Mouse (Mus musculus) liver, embryonic 11.5 days (tissue): Measurements from ENCODE around the gene Fyb2. TPM values are rescaled to one million over a fixed set of nuclear protein-coding genes. Genes with fewer than 3 reads are reported as not detected.

Experiments
- ATAC-seq: fragments of 200-750 bp; cut with Nextera tagmentation; replicated peaks from 2 replicates; pipeline ENCODE4 v1.8.0; 2017; ENCODE audit warnings: moderate number of reproducible peaks, mild to moderate bottlenecking, moderate TSS enrichment, moderate library complexity; ENCODE audit not compliant: low FRiP score
- DNase-seq: peaks from one replicate; pipeline ENCODE4 v3.0.0-alpha.2; 2017; ENCODE audit warnings: low spot score
- H3K27ac ChIP-seq: fragments of 300-500 bp; sonication (generic); 2 replicates; pipeline ENCODE4 v1.5.1; 2014; ENCODE audit warnings: mild to moderate bottlenecking, low read depth, low read length, control low read depth
- H3K27me3 ChIP-seq: fragments of 300-500 bp; sonication (generic); replicated peaks from 2 replicates; pipeline ENCODE4 v1.6.1; 2014; ENCODE audit warnings: low read length, mixed read lengths; ENCODE audit not compliant: control insufficient read depth, insufficient read depth
- H3K36me3 ChIP-seq: fragments of 300-500 bp; sonication (generic); 2 replicates; pipeline ENCODE4 v1.6.1; 2014; ENCODE audit warnings: mild to moderate bottlenecking, low read length, moderate library complexity, mixed read lengths; ENCODE audit not compliant: control insufficient read depth, insufficient read depth
- H3K4me1 ChIP-seq: fragments of 300-500 bp; sonication (generic); replicated peaks from 2 replicates; pipeline ENCODE4 v1.6.1; 2014; ENCODE audit warnings: low read length, mixed read lengths; ENCODE audit not compliant: control insufficient read depth, insufficient read depth
- H3K4me2 ChIP-seq: fragments of 300-500 bp; sonication (generic); 2 replicates; pipeline ENCODE4 v1.6.1; 2014; ENCODE audit warnings: mild to moderate bottlenecking, control low read depth, moderate library complexity
- H3K4me3 ChIP-seq: fragments of 300-500 bp; sonication (generic); 2 replicates; pipeline ENCODE4 v1.5.1; 2014; ENCODE audit warnings: low read depth, low read length, control low read depth
- H3K9ac ChIP-seq: fragments of 300-500 bp; sonication (generic); 2 replicates; pipeline ENCODE4 v1.6.1; 2014; ENCODE audit warnings: low read depth, low read length, control low read depth
- H3K9me3 ChIP-seq: fragments of 300-500 bp; sonication (generic); 2 replicates; pipeline ENCODE4 v1.6.1; 2016; ENCODE audit warnings: low read length, inconsistent platforms, mixed read lengths; ENCODE audit not compliant: control insufficient read depth
- WGBS: fragments of 180-500 bp; shearing (Covaris S2); extraction: QIAGEN DNeasy Blood & Tissue Kit; methylation state at CpG from one replicate; pipeline ENCODE4 v1.1.7; 2014; 5-methylcytosine and 5-hydroxymethylcytosine counted together
- polyA plus RNA-seq: library from polyadenylated mRNA; unstranded; fragments of >200 nt; fragmentation: Nextera tagmentation; extraction: Ambion mirVana; gene quantifications from 2 replicates; pipeline ENCODE4 v1.2.1, GENCODE M21; 2014

Fyb2 gene
- polyA plus RNA-seq, 1 experiment from 2014 or later = 0.10 TPM

DNA sequence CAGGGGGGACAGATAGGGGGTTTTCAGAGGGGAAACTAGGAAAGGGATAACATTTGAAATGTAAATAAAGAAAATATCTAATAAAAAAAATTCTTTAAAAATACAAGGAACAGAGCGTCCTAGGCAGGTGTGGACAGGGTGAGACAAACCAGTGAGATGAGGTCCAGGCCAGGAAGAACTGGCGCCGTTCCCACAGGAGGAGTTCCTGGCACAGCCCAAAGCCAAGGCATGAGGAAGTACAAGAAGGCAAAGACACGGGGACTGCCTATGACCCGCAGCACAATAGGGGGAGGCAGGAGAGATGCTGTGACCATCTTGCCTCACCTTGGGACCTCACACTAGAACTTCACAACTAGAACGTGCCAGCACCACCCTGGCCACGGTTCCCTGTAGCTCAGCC is 21.5 kb upstream of the Fyb2 start:
- Histone ChIP-seq H3K27ac (no peak overlapping the region), H3K4me1 (no peaks in the 10 kb centered on the region), H3K9me3 (no peaks in the 10 kb centered on the region), H3K9ac (no peak overlapping the region), H3K27me3 (no peaks in the 10 kb centered on the region), H3K4me3 (no peak overlapping the region), H3K36me3 (no peaks in the 10 kb centered on the region), H3K4me2 (no peak overlapping the region)
- ATAC-seq = no peak
- 75% methylated on average over 7 of the region's 7 CpGs for WGBS
- DNase-seq = no peak

DNA sequence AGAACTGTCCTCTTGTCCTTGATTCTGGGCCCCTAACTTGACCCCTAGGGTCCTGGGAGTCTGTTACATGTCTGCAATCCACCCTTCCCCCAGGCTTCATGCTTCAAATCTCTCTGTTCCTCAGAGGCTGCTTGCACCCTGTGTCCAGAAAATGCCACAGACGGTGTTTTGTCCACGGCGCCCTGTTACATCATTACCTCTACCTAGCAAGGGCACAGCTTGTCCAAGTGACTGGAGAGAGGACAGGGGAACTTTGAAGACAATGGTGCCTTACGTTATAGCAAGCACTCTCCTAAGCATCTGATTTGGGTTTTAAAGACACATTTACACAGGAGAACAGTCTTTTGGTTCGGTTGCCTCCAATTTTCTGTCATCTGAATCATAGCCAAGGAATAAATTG is 19.7 kb upstream of the Fyb2 start:
- DNase-seq (no peak), ATAC-seq (no peak)
- Histone ChIP-seq H3K27ac (no peak overlapping the region), H3K4me1 (no peaks in the 10 kb centered on the region), H3K36me3 (no peaks in the 10 kb centered on the region), H3K9ac (no peak overlapping the region), H3K9me3 (no peaks in the 10 kb centered on the region), H3K4me2 (no peak overlapping the region), H3K4me3 (no peak overlapping the region), H3K27me3 (no peaks in the 10 kb centered on the region)
- WGBS = 81% methylated on average over 5 of the region's 5 CpGs

DNA sequence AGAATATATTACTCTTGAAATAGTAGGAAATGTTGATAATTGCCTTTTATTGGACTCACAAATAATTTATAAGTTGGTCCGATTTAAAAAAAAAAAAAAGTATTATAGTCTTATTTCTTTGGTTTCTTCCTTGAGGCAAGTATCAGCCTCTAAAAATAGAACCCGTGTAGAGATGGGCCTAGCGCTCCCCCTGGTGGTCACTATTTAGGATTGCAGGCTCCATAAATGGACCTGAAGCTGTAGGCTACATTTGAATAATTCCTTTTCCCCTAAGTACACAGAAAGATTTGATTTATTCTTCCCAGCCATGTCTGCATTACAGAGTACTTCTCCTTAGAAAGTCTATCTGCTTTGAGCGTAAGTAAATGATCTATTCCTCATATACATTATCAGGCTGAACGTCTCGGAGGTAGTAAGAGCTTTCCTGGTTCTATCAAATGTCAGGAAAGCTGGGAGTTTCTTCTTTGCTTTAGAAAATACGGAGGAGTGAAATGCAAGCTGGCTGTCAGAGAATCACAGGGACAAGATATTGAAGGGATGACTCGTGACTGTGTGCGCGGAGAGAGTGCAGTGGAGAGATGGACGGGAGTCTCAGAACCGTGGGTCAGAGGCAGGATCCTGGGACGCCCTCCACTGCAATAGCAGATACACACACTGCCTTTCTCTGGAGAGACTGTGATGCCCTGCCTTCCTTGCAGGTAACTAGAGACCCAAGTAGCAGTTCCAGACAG is 19.1 kb upstream of the Fyb2 start:
- H3K27ac ChIP-seq = no peak overlapping the region
- H3K27me3 ChIP-seq = no peaks in the 10 kb centered on the region
- H3K9me3 ChIP-seq = no peaks in the 10 kb centered on the region
- no peak overlapping the region for H3K9ac ChIP-seq
- H3K4me1 ChIP-seq = no peaks in the 10 kb centered on the region
- DNase-seq (no peak), ATAC-seq (no peak)
- WGBS = 57% methylated on average over 13 of the region's 13 CpGs
- no peak overlapping the region for H3K4me2 ChIP-seq
- no peaks in the 10 kb centered on the region for H3K36me3 ChIP-seq
- no peak overlapping the region for H3K4me3 ChIP-seq

DNA sequence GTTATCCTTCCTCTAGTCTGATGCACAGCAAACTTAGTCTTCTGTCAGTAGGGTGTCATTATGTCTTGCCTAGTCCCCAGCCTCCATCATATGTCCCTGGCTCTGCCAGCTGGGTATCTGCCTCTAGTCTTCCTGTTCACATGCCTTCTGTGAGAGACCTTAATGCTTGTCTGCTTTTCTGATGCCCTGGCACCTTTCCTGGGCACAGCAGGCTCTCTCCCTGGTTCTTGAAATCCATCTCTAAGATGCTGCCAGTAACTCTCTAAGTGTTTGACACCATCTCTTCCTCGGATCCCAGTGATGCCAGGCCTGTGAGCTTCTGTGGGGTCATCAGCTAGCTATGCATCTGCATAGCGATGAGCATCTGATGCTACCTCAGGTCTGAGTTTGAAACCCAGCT is 10.4 kb upstream of the Fyb2 start:
- Histone ChIP-seq H3K4me2 (no peak overlapping the region), H3K4me1 (no peaks in the 10 kb centered on the region), H3K27me3 (no peaks in the 10 kb centered on the region), H3K27ac (no peak overlapping the region), H3K36me3 (no peaks in the 10 kb centered on the region), H3K9me3 (no peaks in the 10 kb centered on the region), H3K9ac (no peak overlapping the region), H3K4me3 (no peak overlapping the region)
- DNase-seq (no peak), ATAC-seq (no peak)
- 77% methylated on average over 2 of the region's 2 CpGs for WGBS

DNA sequence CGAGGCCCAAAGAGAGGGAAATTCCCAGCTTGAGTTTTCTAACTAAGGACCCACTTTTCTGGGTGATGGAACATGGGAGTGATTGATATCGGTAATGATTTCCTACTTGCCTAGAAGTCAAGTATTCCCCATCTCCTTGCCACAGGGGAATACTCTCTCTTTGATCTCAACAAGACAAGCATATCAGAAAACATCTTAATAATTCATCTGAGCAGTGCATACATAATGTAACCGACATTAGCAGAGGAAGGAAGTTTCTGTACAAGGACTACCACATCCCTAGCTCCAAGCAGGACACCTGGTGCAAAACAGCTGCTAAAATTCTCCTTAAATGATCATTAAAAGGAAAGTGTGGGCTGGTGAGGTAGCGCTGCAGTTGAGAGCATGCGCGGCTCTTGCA is 8.2 kb upstream of the Fyb2 start:
- no peak overlapping the region for H3K27ac ChIP-seq
- DNase-seq (no peak), ATAC-seq (no peak)
- no peak overlapping the region for H3K4me2 ChIP-seq
- no peaks in the 10 kb centered on the region for H3K9me3 ChIP-seq
- no peak overlapping the region for H3K9ac ChIP-seq
- H3K4me3 ChIP-seq = no peak overlapping the region
- WGBS = 86% methylated on average over 6 of the region's 6 CpGs
- no peaks in the 10 kb centered on the region for H3K27me3 ChIP-seq
- H3K36me3 ChIP-seq = no peaks in the 10 kb centered on the region
- H3K4me1 ChIP-seq = no peaks in the 10 kb centered on the region

DNA sequence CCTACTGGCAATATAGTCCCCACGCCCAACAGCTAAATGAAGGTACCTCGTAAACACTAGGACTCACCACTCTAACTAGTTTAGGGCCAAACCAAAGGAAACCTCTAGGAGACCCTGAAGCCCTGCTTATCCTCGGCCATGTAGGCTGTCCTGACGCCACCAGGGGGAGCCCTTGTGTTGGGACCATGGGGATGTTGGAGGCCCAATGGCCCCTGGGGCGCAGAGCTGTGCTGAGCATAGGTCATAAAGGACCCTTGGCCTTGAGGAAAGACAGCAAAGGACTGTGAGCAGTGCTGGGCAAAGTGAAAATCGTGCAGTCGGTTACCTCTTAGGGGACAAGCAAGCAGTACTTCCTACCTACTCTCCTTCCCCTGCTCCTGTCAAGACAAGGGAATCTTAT is 1.6 kb upstream of the Fyb2 start:
- Histone ChIP-seq H3K9me3 (no peaks in the 10 kb centered on the region), H3K4me3 (no peak overlapping the region), H3K27ac (no peak overlapping the region), H3K9ac (no peak overlapping the region), H3K4me2 (no peak overlapping the region), H3K27me3 (no peaks in the 10 kb centered on the region), H3K36me3 (no peaks in the 10 kb centered on the region), H3K4me1 (no peaks in the 10 kb centered on the region)
- 26% methylated on average over 7 of the region's 7 CpGs for WGBS
- DNase-seq (peak; percentile 59), ATAC-seq (peak; percentile 74)

DNA sequence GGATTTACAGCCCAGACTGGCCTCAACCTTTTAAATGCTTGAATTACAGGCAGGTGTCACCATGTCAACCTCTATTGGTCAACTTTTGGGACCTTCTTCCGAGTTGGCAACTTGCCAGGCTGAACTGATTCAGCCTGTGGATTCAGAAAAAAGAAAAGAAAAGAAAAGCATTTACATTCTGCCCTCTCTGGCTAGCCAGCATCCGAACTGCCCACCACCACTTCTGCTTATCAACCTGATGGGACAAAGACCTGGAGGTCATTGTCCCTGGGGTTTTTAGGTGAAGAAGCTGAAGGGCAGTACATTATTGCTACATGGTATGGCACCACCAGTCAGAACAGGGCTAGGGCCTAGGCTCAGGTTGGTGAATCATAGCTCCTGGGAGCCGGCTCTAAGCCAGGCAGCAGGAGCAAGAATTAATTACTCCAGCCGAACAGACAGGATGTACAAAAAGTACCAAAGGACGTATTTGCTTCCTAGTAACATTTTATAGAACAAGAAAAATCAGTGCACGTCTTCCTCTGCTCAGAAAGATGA is 1.5 kb downstream of the Fyb2 start:
- Histone ChIP-seq H3K9ac (no peak overlapping the region), H3K9me3 (no peaks in the 10 kb centered on the region)
- no peak for ATAC-seq

DNA sequence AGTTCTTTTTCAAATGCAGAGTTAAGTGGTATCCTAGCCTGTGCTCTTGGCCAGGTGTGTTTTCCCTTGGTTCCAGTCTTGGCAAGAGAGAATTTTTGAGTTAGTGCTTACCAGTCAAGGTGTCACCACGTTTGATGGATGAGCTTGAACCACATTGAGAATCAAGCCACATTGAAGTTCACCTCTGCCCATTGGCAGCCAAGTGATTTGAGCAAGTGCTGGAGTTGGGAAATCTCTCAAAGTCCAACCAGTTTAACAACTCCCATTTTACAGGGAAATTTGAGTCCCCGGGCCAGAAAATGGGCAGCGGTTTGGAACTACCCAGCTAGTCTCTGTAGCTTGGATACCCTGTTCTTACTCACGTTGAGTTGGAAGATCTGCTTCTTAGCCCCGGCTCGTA is 4.8 kb downstream of the Fyb2 start:
- Histone ChIP-seq H3K9me3 (no peaks in the 10 kb centered on the region), H3K27ac (no peak overlapping the region), H3K4me1 (no peaks in the 10 kb centered on the region), H3K27me3 (no peaks in the 10 kb centered on the region), H3K4me2 (no peak overlapping the region), H3K4me3 (no peak overlapping the region), H3K36me3 (no peaks in the 10 kb centered on the region), H3K9ac (no peak overlapping the region)
- DNase-seq (no peak), ATAC-seq (no peak)
- WGBS = 80% methylated on average over 6 of the region's 6 CpGs

More for the DNA sequence above, 1.5 kb downstream of the Fyb2 start:
- Histone ChIP-seq H3K36me3 (no peaks in the 10 kb centered on the region), H3K4me2 (no peak overlapping the region), H3K4me1 (no peaks in the 10 kb centered on the region), H3K4me3 (no peak overlapping the region), H3K27ac (no peak overlapping the region), H3K27me3 (no peaks in the 10 kb centered on the region)
- WGBS = 70% methylated on average over 6 of the region's 6 CpGs
- no peak for DNase-seq

DNA sequence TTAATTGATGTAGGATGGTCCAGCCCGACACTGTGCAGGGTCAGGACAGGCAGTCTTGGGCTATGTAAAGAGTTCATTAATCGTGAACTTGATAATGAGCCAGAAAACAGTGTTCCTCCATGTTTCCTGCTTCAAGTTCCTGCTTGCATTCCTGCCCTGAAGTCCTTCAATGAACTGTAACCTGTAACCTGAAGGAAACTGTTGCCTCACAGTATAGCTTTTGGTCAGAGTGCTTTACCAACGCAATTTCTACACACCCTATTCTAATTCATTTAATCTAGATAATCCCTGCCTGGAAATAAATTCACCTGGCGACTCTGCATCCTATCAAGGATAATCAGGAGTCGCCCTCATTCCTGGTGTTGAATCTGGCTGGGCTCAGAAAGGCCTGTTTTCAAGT is 12.1 kb downstream of the Fyb2 start:
- WGBS = 76% methylated on average over 5 of the region's 5 CpGs
- H3K4me2 ChIP-seq = no peak overlapping the region

More for the DNA sequence above, 12.1 kb downstream of the Fyb2 start:
- Histone ChIP-seq H3K9me3 (no peaks in the 10 kb centered on the region), H3K4me3 (no peak overlapping the region), H3K27ac (no peak overlapping the region), H3K9ac (no peak overlapping the region), H3K36me3 (no peaks in the 10 kb centered on the region), H3K4me1 (no peaks in the 10 kb centered on the region), H3K27me3 (no peaks in the 10 kb centered on the region)
- DNase-seq (no peak), ATAC-seq (no peak)
